Mouse (Mus musculus) ES-E14 (cell line): Measurements from ENCODE around the gene Zfp36l1. TPM values are rescaled to one million over a fixed set of nuclear protein-coding genes. Genes with fewer than 3 reads are reported as not detected.

Experiments
- DNase-seq: peaks from one replicate; pipeline ENCODE4 v3.0.0-alpha.2; 2013; ENCODE audit warnings: low read depth, low spot score
- H3K27ac ChIP-seq: 2 replicates; pipeline ENCODE4 v1.5.1; 2012; ENCODE audit warnings: low read depth, mild to moderate bottlenecking, low read length, moderate library complexity, mixed read lengths; ENCODE audit not compliant: poor library complexity, insufficient read depth, severe bottlenecking
- H3K36me3 ChIP-seq: 2 replicates; pipeline ENCODE4 v1.6.1; 2012; ENCODE audit warnings: mild to moderate bottlenecking, low read length, moderate library complexity, mixed read lengths; ENCODE audit not compliant: control insufficient read depth, poor library complexity, insufficient read depth, severe bottlenecking
- H3K4me1 ChIP-seq, 2 experiments: fragments of 150-350 bp in 1 of 2; sonication (generic) in 1 of 2; 2 replicates each; pipeline ENCODE4 v1.6.1; 2012; ENCODE audit warnings: low read length in 2 of 2, mild to moderate bottlenecking in 1 of 2, mixed read lengths in 1 of 2; ENCODE audit not compliant: control insufficient read depth in 2 of 2, insufficient read depth in 2 of 2, poor library complexity in 1 of 2
- H3K4me3 ChIP-seq, 2 experiments: fragments of 150-350 bp in 1 of 2; sonication (generic) in 1 of 2; 2 replicates each; pipeline ENCODE4 v1.5.1; 2012; ENCODE audit warnings: low read length in 2 of 2, low read depth in 1 of 2, mild to moderate bottlenecking in 1 of 2, mixed read lengths in 1 of 2; ENCODE audit not compliant: insufficient read depth in 1 of 2, poor library complexity in 1 of 2, severe bottlenecking in 1 of 2
- H3K9ac ChIP-seq: 2 replicates; pipeline ENCODE4 v1.6.1; 2012; ENCODE audit warnings: low read depth, mild to moderate bottlenecking, low read length, mixed read lengths; ENCODE audit not compliant: poor library complexity, insufficient read depth, severe bottlenecking
- H3K9me3 ChIP-seq: fragments of 150-350 bp; sonication (generic); 2 replicates; pipeline ENCODE4 v1.6.1; 2012; ENCODE audit warnings: low read depth, mild to moderate bottlenecking, low read length; ENCODE audit not compliant: control insufficient read depth, insufficient read depth
- CHD2 ChIP-seq: IDR thresholded peaks from 2 replicates; pipeline ENCODE4 v1.6.1; 2014; ENCODE audit warnings: mild to moderate bottlenecking, low read depth, low read length, inconsistent platforms
- HCFC1 ChIP-seq: IDR thresholded peaks from 2 replicates; pipeline ENCODE4 v1.6.1; 2012; ENCODE audit warnings: low read length, inconsistent platforms, borderline replicate concordance; ENCODE audit not compliant: insufficient read depth
- MAFK ChIP-seq: IDR thresholded peaks from 2 replicates; pipeline ENCODE4 v1.6.1; 2014; ENCODE audit warnings: mild to moderate bottlenecking, low read depth, low read length, inconsistent platforms; ENCODE audit not compliant: insufficient read depth
- ZC3H11A ChIP-seq: IDR thresholded peaks from 2 replicates; pipeline ENCODE4 v1.6.1; 2012; ENCODE audit warnings: low read depth, mild to moderate bottlenecking, inconsistent platforms, low read length, borderline replicate concordance
- ZNF384 ChIP-seq: IDR thresholded peaks from 2 replicates; pipeline ENCODE4 v1.6.1; 2012; ENCODE audit warnings: low read depth, low read length, inconsistent platforms
- in situ Hi-C, 2 experiments: fragments of 600-800 bp; cut with MboI; formaldehyde crosslinking; loops; one replicate each; pipeline ENCODE4 v1.15.1; 2025; ENCODE audit warnings: low sequenced_read_pairs in 2 of 2, inconsistent platforms in 1 of 2; ENCODE audit not compliant: unreplicated experiment in 2 of 2
- total RNA-seq: library from RNA; depleted of rRNA; stranded (reverse); fragments of 300-350 nt; gene quantifications from 2 replicates; pipeline ENCODE4 v1.2.3, GENCODE M21; 2012

The Zfp36l1 gene
- total RNA-seq, 1 experiment: 19.8 TPM

GRCm38 (mm10) chr12:80092787-80093186, 20.0 kb downstream of the Zfp36l1 start:
- DNase-seq: no peak
- Histone ChIP-seq H3K4me3 (no peak overlapping the region), H3K9me3 (no peaks in the 10 kb centered on the region), H3K36me3 (no peaks in the 10 kb centered on the region), H3K27ac (no peak overlapping the region), H3K9ac (no peak overlapping the region), H3K4me1 (peaks cover 0 to 11% of the 10 kb centered on the region in 2 experiments; a peak in 2 of 4 replicates)
- in situ Hi-C loops: no loop called here
- no peak for TF ChIP-seq CHD2
- no peak for TF ChIP-seq ZC3H11A
- TF ChIP-seq HCFC1: no peak
- TF ChIP-seq ZNF384: no peak
- TF ChIP-seq MAFK: no peak

- Histone ChIP-seq H3K27ac (no peak overlapping the region; the same call in 1 of the 2 replicates), H3K36me3 (no peaks in the 10 kb centered on the region), H3K4me3 (no peak overlapping the region), H3K9ac (no peak overlapping the region), H3K9me3 (no peaks in the 10 kb centered on the region), H3K4me1 (peaks cover 0 to 11% of the 10 kb centered on the region in 2 experiments; a peak in 2 of 4 replicates)
- in situ Hi-C loops: no loop called here
- DNase-seq: no peak
- TF ChIP-seq CHD2: no peak
- TF ChIP-seq ZNF384: no peak
- TF ChIP-seq MAFK: no peak
- no peak for TF ChIP-seq HCFC1
- TF ChIP-seq ZC3H11A: no peak
These were observed 21.7 kb downstream of the Zfp36l1 start for GRCm38 (mm10) chr12:80091080-80091479.

- Histone ChIP-seq H3K36me3 (no peaks in the 10 kb centered on the region), H3K4me3 (no peak overlapping the region), H3K9ac (no peak overlapping the region), H3K4me1 (peaks cover 0 to 11% of the 10 kb centered on the region in 2 experiments; a peak in 2 of 4 replicates), H3K9me3 (no peaks in the 10 kb centered on the region), H3K27ac (no peak overlapping the region; the same call in 1 of the 2 replicates)
- no peak for TF ChIP-seq MAFK
- TF ChIP-seq CHD2: no peak
- TF ChIP-seq HCFC1: no peak
- no peak for TF ChIP-seq ZNF384
- no peak for TF ChIP-seq ZC3H11A
- DNase-seq: no peak
- in situ Hi-C loops: no loop called here
These were observed 22.3 kb downstream of the Zfp36l1 start for GRCm38 (mm10) chr12:80090529-80090928.

GRCm38 (mm10) chr12:80088143-80088542, 24.7 kb downstream of the Zfp36l1 start:
- no peak overlapping the region for H3K9ac ChIP-seq
- DNase-seq: no peak
- no peaks in the 10 kb centered on the region for H3K36me3 ChIP-seq
- in situ Hi-C loops: no loop called here
- no peak overlapping the region for H3K27ac ChIP-seq
- H3K9me3 ChIP-seq: no peaks in the 10 kb centered on the region
- H3K4me1 ChIP-seq: peaks cover 0 to 24% of the 10 kb centered on the region in 2 experiments; a peak in 2 of 4 replicates
- H3K4me3 ChIP-seq: no peak overlapping the region
- TF ChIP-seq HCFC1 (no peak), ZNF384 (no peak), CHD2 (no peak), ZC3H11A (no peak), MAFK (no peak)

- H3K36me3 ChIP-seq: no peaks in the 10 kb centered on the region
- H3K4me3 ChIP-seq: no peak overlapping the region
- peaks cover 2 to 19% of the 10 kb centered on the region in 2 experiments; a peak in 3 of 4 replicates for H3K4me1 ChIP-seq
- TF ChIP-seq HCFC1 (no peak), MAFK (no peak), ZC3H11A (no peak), ZNF384 (no peak), CHD2 (no peak)
- H3K9me3 ChIP-seq: no peaks in the 10 kb centered on the region
- no peak overlapping the region for H3K9ac ChIP-seq
- H3K27ac ChIP-seq: no peak overlapping the region
- in situ Hi-C loops: no loop called here
- no peak for DNase-seq
These were observed 28.2 kb downstream of the Zfp36l1 start for GRCm38 (mm10) chr12:80084446-80085112.
